Mouse (Mus musculus) cerebellum, adult (tissue): Measurements from ENCODE around the gene Iqgap2.

Source experiments
- ATAC-seq: cut with Nextera tagmentation; 2 replicates; pipeline ENCODE4 v1.9.2; 2017; ENCODE audit warnings: mild to moderate bottlenecking, moderate library complexity, mixed read lengths; ENCODE audit not compliant: insufficient number of reproducible peaks, low FRiP score, low TSS enrichment

Iqgap2 gene

DNA sequence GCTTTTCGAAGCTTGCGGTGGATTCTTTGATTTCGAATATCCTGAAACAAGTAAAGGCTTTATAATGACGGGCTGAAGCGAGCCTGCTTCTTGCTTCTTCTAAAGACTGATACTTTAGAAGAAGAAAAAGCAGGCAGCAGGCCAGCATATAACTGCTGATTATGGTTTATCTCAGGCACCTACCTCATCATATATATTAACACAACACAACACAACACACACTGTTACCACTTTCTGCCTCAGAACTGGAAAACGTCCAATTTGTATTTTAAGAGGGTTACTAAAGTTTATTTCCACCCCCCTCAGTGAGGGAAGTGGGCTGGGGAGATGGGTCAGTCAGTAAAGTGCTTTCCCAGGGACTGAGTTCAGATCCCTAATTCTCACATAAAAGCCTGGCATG, 259.6 kb downstream of the Iqgap2 start:
- no peak for ATAC-seq

DNA sequence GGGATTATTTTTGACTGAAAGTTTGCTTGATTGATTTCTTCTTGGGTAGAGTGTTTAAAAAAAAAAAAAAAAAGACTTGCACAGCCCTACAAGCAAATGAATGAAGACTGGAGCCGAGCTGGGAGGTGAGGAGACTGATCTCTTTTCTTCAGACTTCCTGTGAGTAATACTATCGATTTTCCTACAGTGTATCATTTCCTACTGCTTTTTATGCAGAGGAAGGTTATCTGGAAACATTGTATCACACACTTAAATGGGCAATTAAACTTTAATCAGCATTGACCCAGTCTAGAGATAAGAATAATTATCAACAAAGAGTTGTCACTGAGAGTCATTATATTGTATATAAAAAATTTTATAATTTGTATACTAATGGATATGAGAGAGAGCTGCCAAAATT, 261.0 kb downstream of the Iqgap2 start:
- no peak for ATAC-seq

DNA sequence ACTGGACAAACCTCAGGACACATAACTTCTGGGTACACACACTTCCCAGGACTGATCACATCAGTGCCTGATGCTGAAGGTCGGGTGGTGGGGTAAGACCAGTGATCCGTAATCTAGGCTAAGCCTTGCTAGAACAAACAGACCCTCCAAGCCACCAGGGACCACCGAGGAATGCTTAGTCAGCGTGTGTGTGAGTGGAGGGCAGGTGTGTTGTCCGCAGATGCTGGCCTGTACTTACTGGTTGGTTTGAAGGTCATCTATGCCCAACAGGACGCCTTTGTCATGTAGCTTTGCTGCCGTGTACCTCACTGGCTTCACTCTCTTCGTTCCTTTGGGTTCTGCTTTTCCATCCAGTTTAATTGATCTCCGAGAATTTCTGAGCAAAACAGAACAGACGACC, 262.0 kb downstream of the Iqgap2 start:
- no peak for ATAC-seq

DNA sequence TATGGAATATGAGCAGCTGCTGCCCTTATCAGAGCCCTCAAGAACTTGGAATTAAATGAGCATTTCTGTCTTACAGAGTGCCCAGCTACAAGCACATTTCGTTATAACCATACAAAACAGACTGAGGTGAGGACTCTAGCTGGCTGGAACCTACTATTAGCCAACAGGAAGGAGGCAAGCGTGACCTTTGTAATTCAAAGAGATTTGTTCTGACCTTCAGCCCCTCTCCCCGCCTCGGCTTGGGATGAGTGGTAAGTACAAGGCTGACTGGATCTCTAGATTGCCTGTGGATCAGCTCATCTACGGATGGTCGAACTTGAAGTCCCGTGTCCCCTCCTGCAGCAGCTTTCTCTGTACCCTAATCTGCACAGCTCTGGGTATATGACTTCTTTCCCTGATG, 265.0 kb downstream of the Iqgap2 start:
- ATAC-seq: no peak

DNA sequence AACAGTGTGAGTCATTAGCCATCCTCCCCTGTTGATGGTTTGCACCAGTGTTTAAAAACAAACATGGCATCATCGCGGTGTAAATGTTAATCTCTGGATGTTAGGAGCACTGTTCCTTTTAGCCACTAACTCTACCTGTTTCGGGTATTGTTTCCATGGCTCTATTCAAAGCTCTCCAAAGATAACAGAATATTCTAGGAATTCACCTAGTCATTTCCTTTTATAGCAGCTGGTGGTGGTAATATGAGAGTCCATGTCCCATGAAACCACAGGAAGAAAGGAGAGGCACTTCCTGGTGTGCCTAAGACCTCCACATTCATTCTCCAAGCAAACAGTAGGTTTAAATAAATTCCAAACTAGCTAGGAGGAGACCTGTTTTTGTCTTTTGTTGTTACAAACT, 268.7 kb downstream of the Iqgap2 start:
- ATAC-seq: no peak

DNA sequence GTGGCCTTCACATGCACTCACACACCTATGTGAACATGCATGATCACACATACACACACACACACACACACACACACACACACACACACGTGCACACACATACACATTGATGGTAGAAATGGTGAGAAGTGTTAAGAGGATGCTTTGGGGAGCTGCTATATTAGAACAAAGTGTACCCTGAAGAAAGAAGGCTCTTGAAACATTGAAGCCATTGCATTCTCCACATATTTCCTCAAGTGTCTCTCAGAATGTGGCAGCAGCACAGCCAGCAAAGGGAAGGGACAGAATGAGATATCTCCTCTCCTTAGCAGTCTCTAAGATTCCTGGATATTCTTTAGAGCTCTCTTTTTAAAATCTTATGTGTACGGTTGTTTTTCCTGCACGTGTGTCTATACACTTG, 270.2 kb downstream of the Iqgap2 start:
- ATAC-seq: no peak

GRCm38 (mm10) chr13:95618859-95619258, 272.9 kb downstream of the Iqgap2 start:
- no peak for ATAC-seq

DNA sequence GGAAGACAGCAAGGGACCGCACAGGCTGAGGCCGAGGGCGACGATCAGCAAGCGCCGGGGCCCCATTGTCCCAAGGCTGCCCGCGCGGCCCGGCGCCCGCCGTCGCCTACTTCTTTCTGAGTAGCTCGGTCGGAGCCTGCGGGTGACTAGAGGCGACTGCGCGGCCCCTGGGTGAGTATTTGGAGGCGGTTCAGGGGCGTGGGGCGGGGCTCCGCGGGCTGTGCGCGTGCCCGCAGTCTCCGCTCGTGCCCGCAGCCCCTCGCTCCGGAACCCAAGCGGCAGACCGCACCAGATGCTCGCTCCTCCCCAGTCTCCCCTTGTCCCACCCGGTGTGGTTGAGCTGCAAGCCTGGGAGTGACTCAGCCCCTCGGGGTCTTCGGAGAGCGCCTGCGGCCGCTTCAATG, 273.4 kb downstream of the Iqgap2 start, which contains the start of gene F2r:
F2r (minus strand) TSS at position 179 of the 404 bp plus-strand sequence.
- peak; percentile 53 for ATAC-seq

- ATAC-seq: 0 out of 2 replicates have a peak, but pooled peaks have one; percentile 28
Observed at GRCm38 (mm10) chr13:95617671-95618171, 274.0 kb downstream of the Iqgap2 start.

GRCm38 (mm10) chr13:95617082-95617670, 274.5 kb downstream of the Iqgap2 start:
- no peak for ATAC-seq

DNA sequence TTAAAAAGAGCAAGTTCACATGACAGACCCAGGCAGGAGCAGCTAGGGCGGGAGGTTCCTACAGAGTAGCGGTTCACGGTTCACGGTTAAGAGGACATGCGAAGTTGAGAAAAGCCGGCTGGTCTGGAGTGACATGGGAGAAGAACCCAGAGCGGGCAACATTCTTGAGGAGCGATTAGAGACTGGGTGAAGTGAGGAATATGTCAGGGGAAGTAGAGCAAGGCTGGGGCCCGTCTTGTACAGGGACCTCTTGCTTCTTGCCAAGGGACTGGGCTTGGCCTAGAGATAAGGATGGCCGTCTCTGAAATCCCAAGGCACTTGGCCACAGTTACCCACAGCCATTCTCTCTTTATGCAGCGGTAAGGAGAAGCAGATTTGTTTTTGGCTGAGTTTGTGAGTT, 275.2 kb downstream of the Iqgap2 start:
- ATAC-seq: no peak

GRCm38 (mm10) chr13:95614757-95615156, 277.0 kb downstream of the Iqgap2 start:
- no peak for ATAC-seq

- ATAC-seq: no peak
Observed at GRCm38 (mm10) chr13:95612243-95612642, 279.5 kb downstream of the Iqgap2 start.

DNA sequence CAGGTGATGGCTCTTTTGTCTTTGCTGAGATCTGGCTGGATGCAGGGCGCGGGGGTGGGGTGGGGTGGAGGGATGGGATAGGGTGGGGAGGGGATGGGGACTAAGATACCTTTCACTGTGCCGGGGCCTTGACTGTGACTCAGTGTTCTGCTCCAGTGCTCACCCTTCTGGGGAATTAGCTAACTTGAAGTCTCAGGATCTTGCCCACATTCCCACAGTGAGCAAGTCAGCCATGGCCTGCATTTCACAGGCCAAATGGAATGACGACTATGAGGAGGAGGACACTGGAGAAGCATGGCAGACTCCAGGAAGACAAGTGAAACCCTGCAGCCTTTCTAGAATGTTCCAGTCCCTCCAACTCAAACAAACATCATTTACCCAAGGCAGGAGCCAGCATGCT, 280.0 kb downstream of the Iqgap2 start:
- no peak for ATAC-seq

GRCm38 (mm10) chr13:95610786-95611562, 280.7 kb downstream of the Iqgap2 start:
- ATAC-seq: no peak

- no peak for ATAC-seq
Observed at GRCm38 (mm10) chr13:95609088-95609420, 282.7 kb downstream of the Iqgap2 start.

DNA sequence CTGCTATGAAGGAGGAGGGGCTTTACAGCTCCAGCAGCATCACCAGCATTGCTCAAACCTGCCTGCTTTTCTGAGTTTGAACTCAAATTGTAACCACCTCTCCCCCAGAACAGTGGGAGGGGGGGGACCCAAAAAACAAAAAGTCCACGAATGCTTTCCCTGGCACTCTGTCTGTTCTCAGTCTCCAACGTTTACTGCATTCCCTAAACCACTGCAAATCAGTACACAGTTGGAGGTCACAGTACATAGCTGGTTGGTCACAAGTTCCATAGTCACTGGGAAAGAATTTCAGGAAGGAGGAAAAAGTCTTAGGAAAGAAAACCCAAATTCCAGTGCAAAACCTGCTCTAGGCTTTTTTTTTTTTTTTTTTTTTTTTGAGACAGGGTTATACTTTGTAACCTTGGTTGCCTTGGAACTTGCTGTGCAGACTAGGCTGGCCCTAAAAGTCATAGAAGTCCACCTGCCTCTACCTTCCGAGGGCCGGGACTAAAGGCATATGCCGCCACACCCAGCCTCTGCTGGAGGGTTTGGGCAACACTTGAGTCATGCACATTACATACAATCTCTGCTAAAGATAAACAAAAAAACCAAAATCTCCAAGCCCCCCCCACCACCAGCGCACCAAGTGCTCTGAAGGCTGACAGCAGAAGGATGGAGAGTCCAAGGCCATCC, 283.2 kb downstream of the Iqgap2 start:
- no peak for ATAC-seq

DNA sequence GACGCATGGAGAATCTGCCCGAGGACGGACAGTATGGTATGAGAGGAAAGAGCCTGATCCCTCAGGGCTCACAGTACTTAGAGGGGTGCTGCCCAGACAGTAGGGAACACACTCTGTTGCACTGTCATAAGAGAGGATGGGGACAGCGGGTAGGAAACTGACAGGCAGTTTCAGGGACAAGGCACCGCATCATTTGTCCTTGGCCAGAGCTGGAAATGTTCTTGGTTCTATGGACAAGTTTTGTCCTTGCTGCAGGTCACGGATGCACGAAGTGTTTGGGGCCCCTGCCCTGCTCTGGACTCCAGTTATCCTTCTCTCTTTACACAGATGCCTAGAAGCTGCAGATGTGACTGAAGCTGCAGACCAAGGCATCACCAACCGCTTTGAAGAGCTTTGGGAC, 284.7 kb downstream of the Iqgap2 start:
- ATAC-seq: no peak

GRCm38 (mm10) chr13:95604288-95604687, 287.4 kb downstream of the Iqgap2 start:
- no peak for ATAC-seq

DNA sequence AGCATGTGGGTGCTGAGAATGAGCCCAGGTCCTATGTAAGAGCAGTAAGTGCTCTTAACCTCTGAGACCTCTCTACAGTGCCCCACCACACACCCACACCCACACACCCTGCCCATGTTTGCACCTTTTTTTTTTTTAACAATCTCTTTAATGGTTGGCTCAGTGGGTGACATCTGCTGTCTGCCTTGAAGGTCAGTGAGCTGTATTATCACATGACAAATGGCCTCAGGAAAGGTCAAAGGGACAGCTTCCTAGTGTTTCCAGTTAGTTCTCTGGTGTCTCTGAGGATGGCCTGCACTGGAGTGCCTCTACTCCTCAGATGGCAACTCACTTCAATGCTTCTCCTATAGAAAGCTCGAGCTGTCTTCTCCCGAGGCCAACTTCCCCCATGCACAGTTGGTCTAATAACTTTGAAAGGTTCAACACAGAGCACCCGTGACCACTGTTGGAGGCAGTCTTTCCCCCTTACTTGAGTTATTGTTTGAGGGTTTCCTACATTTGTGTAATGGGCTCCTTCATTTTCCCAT, 291.8 kb downstream of the Iqgap2 start:
- ATAC-seq: no peak

GRCm38 (mm10) chr13:95598232-95598920, 293.3 kb downstream of the Iqgap2 start:
- ATAC-seq: no peak
